Mouse (Mus musculus) erythroblast, embryonic 14.5 days (primary cell): Measurements from ENCODE around the gene Tmem30c.

Experiments
- GATA1 ChIP-seq: IDR thresholded peaks from 2 replicates; pipeline ENCODE4 v1.6.1; 2012; ENCODE audit warnings: low read length, inconsistent platforms, mixed read lengths
- TAL1 ChIP-seq: IDR thresholded peaks from 3 replicates; pipeline ENCODE4 v1.6.1; 2012; ENCODE audit warnings: low read length, inconsistent platforms, mixed read lengths

DNA sequence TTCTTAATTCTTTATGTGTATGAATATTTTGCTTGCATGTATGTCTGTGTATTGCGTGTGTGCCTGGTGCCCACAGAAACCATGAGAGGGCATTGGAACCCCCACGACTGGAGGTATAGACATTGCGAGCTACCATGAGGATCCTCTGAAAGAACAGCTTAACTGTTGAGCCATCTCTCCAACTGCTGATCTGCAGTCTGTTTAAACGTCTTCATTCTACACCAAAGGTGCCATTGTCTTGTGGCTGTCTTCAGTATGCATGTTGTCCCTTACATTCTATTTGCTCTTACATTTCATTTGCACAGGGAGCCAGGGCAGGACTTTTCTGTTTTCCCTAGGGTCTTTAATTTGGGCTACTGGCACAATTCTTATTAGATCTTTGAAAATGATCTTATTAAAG is 41.7 kb downstream of the Tmem30c start:
- TF ChIP-seq GATA1 (no peak), TAL1 (no peak)
